Mouse (Mus musculus) ES-E14 (cell line): Measurements from ENCODE around the gene Slc35b2. TPM values are rescaled to one million over a fixed set of nuclear protein-coding genes. Genes with fewer than 3 reads are reported as not detected.

Experiments
- DNase-seq: peaks from one replicate; pipeline ENCODE4 v3.0.0-alpha.2; 2013; ENCODE audit warnings: low read depth, low spot score
- H3K27ac ChIP-seq: 2 replicates; pipeline ENCODE4 v1.5.1; 2012; ENCODE audit warnings: low read depth, mild to moderate bottlenecking, low read length, moderate library complexity, mixed read lengths; ENCODE audit not compliant: poor library complexity, insufficient read depth, severe bottlenecking
- H3K36me3 ChIP-seq: 2 replicates; pipeline ENCODE4 v1.6.1; 2012; ENCODE audit warnings: mild to moderate bottlenecking, low read length, moderate library complexity, mixed read lengths; ENCODE audit not compliant: control insufficient read depth, poor library complexity, insufficient read depth, severe bottlenecking
- H3K4me1 ChIP-seq, 2 experiments: fragments of 150-350 bp in 1 of 2; sonication (generic) in 1 of 2; 2 replicates each; pipeline ENCODE4 v1.6.1; 2012; ENCODE audit warnings: low read length in 2 of 2, mild to moderate bottlenecking in 1 of 2, mixed read lengths in 1 of 2; ENCODE audit not compliant: control insufficient read depth in 2 of 2, insufficient read depth in 2 of 2, poor library complexity in 1 of 2
- H3K4me3 ChIP-seq, 2 experiments: fragments of 150-350 bp in 1 of 2; sonication (generic) in 1 of 2; 2 replicates each; pipeline ENCODE4 v1.5.1; 2012; ENCODE audit warnings: low read length in 2 of 2, low read depth in 1 of 2, mild to moderate bottlenecking in 1 of 2, mixed read lengths in 1 of 2; ENCODE audit not compliant: insufficient read depth in 1 of 2, poor library complexity in 1 of 2, severe bottlenecking in 1 of 2
- H3K9ac ChIP-seq: 2 replicates; pipeline ENCODE4 v1.6.1; 2012; ENCODE audit warnings: low read depth, mild to moderate bottlenecking, low read length, mixed read lengths; ENCODE audit not compliant: poor library complexity, insufficient read depth, severe bottlenecking
- H3K9me3 ChIP-seq: fragments of 150-350 bp; sonication (generic); 2 replicates; pipeline ENCODE4 v1.6.1; 2012; ENCODE audit warnings: low read depth, mild to moderate bottlenecking, low read length; ENCODE audit not compliant: control insufficient read depth, insufficient read depth
- CHD2 ChIP-seq: IDR thresholded peaks from 2 replicates; pipeline ENCODE4 v1.6.1; 2014; ENCODE audit warnings: mild to moderate bottlenecking, low read depth, low read length, inconsistent platforms
- HCFC1 ChIP-seq: IDR thresholded peaks from 2 replicates; pipeline ENCODE4 v1.6.1; 2012; ENCODE audit warnings: low read length, inconsistent platforms, borderline replicate concordance; ENCODE audit not compliant: insufficient read depth
- MAFK ChIP-seq: IDR thresholded peaks from 2 replicates; pipeline ENCODE4 v1.6.1; 2014; ENCODE audit warnings: mild to moderate bottlenecking, low read depth, low read length, inconsistent platforms; ENCODE audit not compliant: insufficient read depth
- ZC3H11A ChIP-seq: IDR thresholded peaks from 2 replicates; pipeline ENCODE4 v1.6.1; 2012; ENCODE audit warnings: low read depth, mild to moderate bottlenecking, inconsistent platforms, low read length, borderline replicate concordance
- ZNF384 ChIP-seq: IDR thresholded peaks from 2 replicates; pipeline ENCODE4 v1.6.1; 2012; ENCODE audit warnings: low read depth, low read length, inconsistent platforms
- in situ Hi-C, 2 experiments: fragments of 600-800 bp; cut with MboI; formaldehyde crosslinking; loops; one replicate each; pipeline ENCODE4 v1.15.1; 2025; ENCODE audit warnings: low sequenced_read_pairs in 2 of 2, inconsistent platforms in 1 of 2; ENCODE audit not compliant: unreplicated experiment in 2 of 2
- total RNA-seq: library from RNA; depleted of rRNA; stranded (reverse); fragments of 300-350 nt; gene quantifications from 2 replicates; pipeline ENCODE4 v1.2.3, GENCODE M21; 2012

Gene Slc35b2
- total RNA-seq, 1 experiment: 96.7 TPM

GRCm38 (mm10) chr17:45599446-45600242 lies 36.0 kb downstream of the Slc35b2 start, which contains the start of gene Slc29a1:
Gene Slc29a1 (minus strand): TSS chr17:45599606.
- Histone ChIP-seq H3K9ac (peak within 1 kb of the TSS; percentile 79), H3K36me3 (0 out of 2 replicates have a peak, but pooled peaks cover 5% of the 10 kb centered on the region), H3K4me1 (peaks cover 7 to 15% of the 10 kb centered on the region in 2 experiments), H3K4me3 (peak within 1 kb of the TSS; percentile 62 to 72), H3K27ac (peak within 1 kb of the TSS; percentile 83), H3K9me3 (no peaks in the 10 kb centered on the region)
- no peak for TF ChIP-seq ZC3H11A
- no peak for TF ChIP-seq ZNF384
- no peak for TF ChIP-seq HCFC1
- TF ChIP-seq CHD2: no peak
- no peak for TF ChIP-seq MAFK
- in situ Hi-C loops: no loop called here
- DNase-seq: no peak

GRCm38 (mm10) chr17:45600267-45600666 lies 36.6 kb downstream of the Slc35b2 start:
- TF ChIP-seq HCFC1 (no peak), CHD2 (no peak), ZNF384 (no peak), MAFK (no peak), ZC3H11A (no peak)
- peaks cover 7 to 15% of the 10 kb centered on the region in 2 experiments for H3K4me1 ChIP-seq
- 0 out of 2 replicates have a peak, but pooled peaks cover 5% of the 10 kb centered on the region for H3K36me3 ChIP-seq
- peak overlapping the region; percentile 79 for H3K9ac ChIP-seq
- H3K4me3 ChIP-seq: peak overlapping the region; percentile 62 to 72
- H3K9me3 ChIP-seq: no peaks in the 10 kb centered on the region
- DNase-seq: no peak
- in situ Hi-C loops: no loop called here
- H3K27ac ChIP-seq: peak overlapping the region; percentile 83

GRCm38 (mm10) chr17:45601325-45601724 lies 37.7 kb downstream of the Slc35b2 start:
- peaks cover 7 to 15% of the 10 kb centered on the region in 2 experiments for H3K4me1 ChIP-seq
- DNase-seq: no peak
- H3K36me3 ChIP-seq: 0 out of 2 replicates have a peak, but pooled peaks cover 5% of the 10 kb centered on the region
- no peaks in the 10 kb centered on the region for H3K9me3 ChIP-seq
- H3K4me3 ChIP-seq: peak overlapping the region; percentile 62 to 72
- in situ Hi-C loops: no loop called here
- peak overlapping the region; percentile 83 for H3K27ac ChIP-seq
- TF ChIP-seq HCFC1: no peak
- no peak for TF ChIP-seq CHD2
- TF ChIP-seq MAFK: no peak
- TF ChIP-seq ZC3H11A: no peak
- TF ChIP-seq ZNF384: no peak
- H3K9ac ChIP-seq: peak overlapping the region; percentile 79

DNA sequence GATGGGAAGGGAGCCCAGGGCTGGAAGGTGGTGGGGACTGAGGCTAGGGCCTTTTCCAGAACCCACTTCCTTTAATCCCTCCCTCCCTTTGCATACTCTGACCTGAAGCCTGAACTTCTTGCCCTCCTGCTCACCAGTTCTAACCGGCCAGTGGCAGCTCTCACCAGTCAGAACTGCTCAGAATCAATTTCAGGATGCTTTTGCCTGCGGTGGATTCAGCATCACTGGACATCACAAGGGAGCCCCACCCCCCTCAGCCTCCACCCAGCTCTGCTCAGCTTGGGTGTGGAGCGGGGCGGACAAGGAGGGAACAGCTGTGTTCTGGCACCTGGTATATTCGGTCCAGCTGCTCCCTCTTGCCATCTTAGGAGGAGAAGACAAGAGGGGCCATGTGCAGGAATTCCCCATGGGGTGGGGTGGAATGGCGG lies 38.2 kb downstream of the Slc35b2 start, which contains the start of gene Mymx:
Mymx (minus strand) TSS at position 226 of the 428 bp plus-strand sequence.
- Histone ChIP-seq H3K27ac (peak within 1 kb of the TSS; percentile 95), H3K4me3 (peak within 1 kb of the TSS; percentile 62 to 72), H3K36me3 (0 out of 2 replicates have a peak, but pooled peaks cover 5% of the 10 kb centered on the region), H3K4me1 (peaks cover 10% of the 10 kb centered on the region in 2 experiments; a peak in 3 of 4 replicates), H3K9ac (peak within 1 kb of the TSS; percentile 79), H3K9me3 (no peaks in the 10 kb centered on the region)
- in situ Hi-C loops: no loop called here
- no peak for TF ChIP-seq ZNF384
- no peak for TF ChIP-seq HCFC1
- no peak for TF ChIP-seq ZC3H11A
- no peak for TF ChIP-seq MAFK
- TF ChIP-seq CHD2: 0 out of 2 replicates have a peak, but pooled peaks have one; percentile 34
- peak; percentile 98 for DNase-seq
